Mouse (Mus musculus) CH12.LX (cell line): ENCODE data around the gene Ankib1. TPM values are rescaled to one million over a fixed set of nuclear protein-coding genes. Genes with fewer than 3 reads are reported as not detected.

Experiments used
- DNase-seq: peaks from one replicate; pipeline ENCODE4 v3.0.0-alpha.2; 2013; ENCODE audit errors: extremely low read depth
- H3K27ac ChIP-seq: 2 replicates; pipeline ENCODE4 v1.5.1; 2012; ENCODE audit warnings: low read depth, mild to moderate bottlenecking, control low read depth, moderate library complexity; ENCODE audit not compliant: insufficient read depth
- H3K27me3 ChIP-seq: replicated peaks from 2 replicates; pipeline ENCODE3; 2012; ENCODE audit warnings: inconsistent platforms
- H3K36me3 ChIP-seq, 2 experiments: replicated peaks in 1 of 2; 2 replicates each; pipeline versions ENCODE3 to v1.6.1; 2012; ENCODE audit warnings: inconsistent platforms in 1 of 2, low read length in 1 of 2, mild to moderate bottlenecking in 1 of 2, mixed read lengths in 1 of 2, moderate library complexity in 1 of 2; ENCODE audit not compliant: control insufficient read depth in 1 of 2, insufficient read depth in 1 of 2
- H3K4me1 ChIP-seq, 2 experiments: 2 replicates each; pipeline ENCODE4 v1.6.1; 2012; ENCODE audit warnings: inconsistent platforms in 1 of 2, moderate library complexity in 1 of 2; ENCODE audit not compliant: insufficient read depth in 2 of 2, control insufficient read depth in 1 of 2
- H3K4me2 ChIP-seq: 2 replicates; pipeline ENCODE4 v1.6.1; 2012; ENCODE audit warnings: low read depth, mild to moderate bottlenecking, control low read depth; ENCODE audit not compliant: poor library complexity, insufficient read depth, severe bottlenecking
- H3K4me3 ChIP-seq, 3 experiments: fragments of 150-350 bp in 1 of 3; sonication (generic) in 1 of 3; replicated peaks in 1 of 3; 2 replicates each; pipeline versions ENCODE3 to v1.5.1; 2011 to 2012; ENCODE audit warnings: low read depth in 2 of 3, low read length in 2 of 3, mild to moderate bottlenecking in 2 of 3, moderate library complexity in 2 of 3, control low read depth in 1 of 3, improper control_type of control experiment in 1 of 3, inconsistent platforms in 1 of 3, mixed read lengths in 1 of 3; ENCODE audit not compliant: poor library complexity in 1 of 3
- H3K79me2 ChIP-seq: replicated peaks from 2 replicates; pipeline ENCODE4 v1.6.1; 2012; ENCODE audit warnings: mild to moderate bottlenecking, moderate library complexity; ENCODE audit not compliant: control insufficient read depth, poor library complexity, insufficient read depth, severe bottlenecking; ENCODE audit errors: extremely low read depth
- H3K9ac ChIP-seq: 2 replicates; pipeline ENCODE4 v1.6.1; 2012; ENCODE audit warnings: low read depth, mild to moderate bottlenecking, control low read depth, moderate library complexity; ENCODE audit not compliant: insufficient read depth
- H3K9me3 ChIP-seq: replicated peaks from 2 replicates; pipeline ENCODE3; 2012; ENCODE audit warnings: low read length, inconsistent platforms, mixed read lengths
- CHD1 ChIP-seq: IDR thresholded peaks from 2 replicates; pipeline ENCODE4 v1.6.1; 2012; ENCODE audit warnings: low read depth, low read length, improper control_type of control experiment, inconsistent platforms
- CHD2 ChIP-seq: IDR thresholded peaks from 2 replicates; pipeline ENCODE4 v1.6.1; 2011; ENCODE audit warnings: low read length, improper control_type of control experiment
- CTCF ChIP-seq, 2 experiments: IDR thresholded peaks in 1 of 2; conservative IDR thresholded peaks in 1 of 2; 2 replicates each; pipeline ENCODE4 v1.5.1; 2011 to 2012; ENCODE audit warnings: low read depth in 2 of 2, low read length in 2 of 2, improper control_type of control experiment in 1 of 2, inconsistent platforms in 1 of 2, mild to moderate bottlenecking in 1 of 2, moderate library complexity in 1 of 2
- E2F4 ChIP-seq: IDR thresholded peaks from 2 replicates; pipeline ENCODE4 v1.6.1; 2011; ENCODE audit warnings: low read depth, low read length, improper control_type of control experiment; ENCODE audit not compliant: insufficient replicate concordance
- ELF1 ChIP-seq: IDR thresholded peaks from 2 replicates; pipeline ENCODE4 v1.6.1; 2014; ENCODE audit warnings: low read depth, mild to moderate bottlenecking, inconsistent platforms, low read length, improper control_type of control experiment
- EP300 ChIP-seq: IDR thresholded peaks from 2 replicates; pipeline ENCODE4 v1.6.1; 2011; ENCODE audit warnings: low read length, improper control_type of control experiment
- ETS1 ChIP-seq: conservative IDR thresholded peaks from 2 replicates; pipeline ENCODE4 v1.6.1; 2012; ENCODE audit warnings: low read depth, mild to moderate bottlenecking, inconsistent platforms, low read length, improper control_type of control experiment, moderate library complexity
- HCFC1 ChIP-seq: IDR thresholded peaks from 2 replicates; pipeline ENCODE4 v1.6.1; 2012; ENCODE audit warnings: low read depth, mild to moderate bottlenecking, inconsistent platforms, low read length, improper control_type of control experiment
- IRF4 ChIP-seq: IDR thresholded peaks from 2 replicates; pipeline ENCODE4 v1.6.1; 2014; ENCODE audit warnings: low read depth, mild to moderate bottlenecking, inconsistent platforms, low read length, improper control_type of control experiment
- MAZ ChIP-seq: IDR thresholded peaks from 2 replicates; pipeline ENCODE4 v1.6.1; 2012; ENCODE audit warnings: low read depth, mild to moderate bottlenecking, inconsistent platforms, low read length, improper control_type of control experiment, moderate library complexity
- MXI1 ChIP-seq: IDR thresholded peaks from 2 replicates; pipeline ENCODE4 v1.6.1; 2011; ENCODE audit warnings: mild to moderate bottlenecking, low read depth, low read length, improper control_type of control experiment
- NELFE ChIP-seq: IDR thresholded peaks from 2 replicates; pipeline ENCODE4 v1.6.1; 2011; ENCODE audit warnings: low read depth, low read length, improper control_type of control experiment
- POLR2A ChIP-seq: IDR thresholded peaks from 2 replicates; pipeline ENCODE4 v1.6.1; 2011; ENCODE audit warnings: low read depth, mild to moderate bottlenecking, improper control_type of control experiment, low read length
- RAD21 ChIP-seq: IDR thresholded peaks from 2 replicates; pipeline ENCODE4 v1.6.1; 2011; ENCODE audit warnings: low read depth, mild to moderate bottlenecking, low read length, improper control_type of control experiment, moderate library complexity
- RCOR1 ChIP-seq: conservative IDR thresholded peaks from 2 replicates; pipeline ENCODE4 v1.6.1; 2012; ENCODE audit warnings: low read depth, mild to moderate bottlenecking, inconsistent platforms, low read length, improper control_type of control experiment
- SIN3A ChIP-seq: IDR thresholded peaks from 2 replicates; pipeline ENCODE4 v1.6.1; 2012; ENCODE audit warnings: low read length, improper control_type of control experiment, inconsistent platforms
- SMC3 ChIP-seq: IDR thresholded peaks from 2 replicates; pipeline ENCODE4 v1.6.1; 2011; ENCODE audit warnings: low read depth, low read length, improper control_type of control experiment
- TBP ChIP-seq: conservative IDR thresholded peaks from 2 replicates; pipeline ENCODE4 v1.6.1; 2011; ENCODE audit warnings: low read depth, low read length, improper control_type of control experiment
- UBTF ChIP-seq: IDR thresholded peaks from 2 replicates; pipeline ENCODE4 v1.6.1; 2012; ENCODE audit warnings: low read depth, mild to moderate bottlenecking, inconsistent platforms, low read length, improper control_type of control experiment, moderate library complexity
- USF1 ChIP-seq: IDR thresholded peaks from 2 replicates; pipeline ENCODE4 v1.6.1; 2014; ENCODE audit warnings: low read depth, mild to moderate bottlenecking, inconsistent platforms, low read length, improper control_type of control experiment
- USF2 ChIP-seq: conservative IDR thresholded peaks from 2 replicates; pipeline ENCODE4 v1.6.1; 2011; ENCODE audit warnings: low read depth, low read length, improper control_type of control experiment
- ZKSCAN1 ChIP-seq: IDR thresholded peaks from 2 replicates; pipeline ENCODE4 v1.6.1; 2012; ENCODE audit warnings: low read depth, inconsistent platforms, low read length, improper control_type of control experiment, borderline replicate concordance
- ZMIZ1 ChIP-seq: IDR thresholded peaks from 2 replicates; pipeline ENCODE4 v1.6.1; 2012; ENCODE audit warnings: low read depth, mild to moderate bottlenecking, inconsistent platforms, low read length, improper control_type of control experiment
- ZNF384 ChIP-seq: IDR thresholded peaks from 2 replicates; pipeline ENCODE4 v1.6.1; 2012; ENCODE audit warnings: low read depth, low read length, improper control_type of control experiment, inconsistent platforms
- dilution Hi-C: fragments of 300-500 bp; cut with MboI; formaldehyde crosslinking; loops from 2 replicates; pipeline ENCODE4 v1.14.3; 2020; ENCODE audit warnings: low sequenced_read_pairs; ENCODE audit not compliant: extremely low pct_unique_long_range_greater_than_20kb, extremely low pct_ligation_motif_present
- in situ Hi-C: fragments of 300-500 bp; cut with MboI; formaldehyde crosslinking; loops from 3 replicates; pipeline ENCODE4 v1.14.3; 2019; ENCODE audit warnings: low sequenced_read_pairs, low pct_ligation_motif_present, low pct_unique_long_range_greater_than_20kb, mixed read lengths
- polyA plus RNA-seq: library from polyadenylated mRNA; unstranded; fragments of >175 nt; gene quantifications from 2 replicates; pipeline ENCODE4 v1.2.1, GENCODE M21; 2012; ENCODE audit warnings: low read depth; ENCODE audit not compliant: insufficient read length
- total RNA-seq, 2 experiments: library from RNA; depleted of rRNA; stranded (reverse); fragments of 300-350 nt in 1 of 2; fragments of >200 nt in 1 of 2; gene quantifications; 2 replicates each; pipeline ENCODE4 v1.2.3; 2012 to 2014

Ankib1 gene
- total and polyA plus RNA-seq, 3 experiments = 13.7 to 19.3 (median 16.6) TPM

GRCm38 (mm10) chr5:3646991-3647707 is 155.6 kb downstream of the Ankib1 start:
- H3K9ac ChIP-seq = peak overlapping the region; percentile 98
- TF ChIP-seq EP300 (no peak), MXI1 (peak; percentile 40; the same call in 1 of the 2 replicates), SMC3 (peak; percentile 55), UBTF (no peak; the same call in 1 of the 2 replicates), IRF4 (no peak; the same call in 1 of the 2 replicates), NELFE (no peak), CHD2 (peak; percentile 43; the same call in 1 of the 2 replicates), MAZ (peak; percentile 77), CHD1 (peak; percentile 61; the same call in 1 of the 2 replicates), CTCF (conservative IDR thresholded peaks at IDR 0.05 in 1 of 2, IDR thresholded peaks at IDR 0.05 in 1 of 2; ENCODE audit: low read depth in 2 of 2, low read length in 2 of 2) (peak in 1 of 2 experiments; percentile 81; a peak in 2 of 4 replicates), ELF1 (peak; percentile 59; the same call in 1 of the 2 replicates), E2F4 (peak; percentile 81; the same call in 1 of the 2 replicates), ZNF384 (no peak), RAD21 (peak; percentile 80), SIN3A (peak; percentile 39; the same call in 1 of the 2 replicates), RCOR1 (no peak)
- peaks cover 0 to 22% of the 10 kb centered on the region in 2 experiments; a peak in 2 of 4 replicates for H3K4me1 ChIP-seq
- peak overlapping the region; percentile 66 for H3K27ac ChIP-seq
- H3K4me2 ChIP-seq = peak overlapping the region; percentile 95; the same call in 1 of the 2 replicates
- dilution Hi-C loops = no loop called here
- H3K79me2 ChIP-seq = peaks cover 17% of the 10 kb centered on the region
- in situ Hi-C loops = loop anchor here (10.0 to 25.0 kb wide), 2 partner anchors 158 to 540 kb away; partner anchors contain the start of genes Ankib1, Krit1 and Mterf1b
- no peaks in the 10 kb centered on the region for H3K27me3 ChIP-seq
- no peaks in the 10 kb centered on the region for H3K9me3 ChIP-seq
- DNase-seq = peak; percentile 72
- H3K36me3 ChIP-seq = peaks cover 16 to 32% of the 10 kb centered on the region in 2 experiments
- peak overlapping the region; percentile 79 to 100 (median 85) for H3K4me3 ChIP-seq

GRCm38 (mm10) chr5:3646539-3646938 is 156.2 kb downstream of the Ankib1 start:
- H3K36me3 ChIP-seq = peaks cover 22 to 38% of the 10 kb centered on the region in 2 experiments
- peaks cover 0 to 22% of the 10 kb centered on the region in 2 experiments; a peak in 2 of 4 replicates for H3K4me1 ChIP-seq
- TF ChIP-seq POLR2A = no peak
- no peak for TF ChIP-seq RAD21
- TF ChIP-seq TBP = no peak
- TF ChIP-seq HCFC1 = no peak
- no peak for TF ChIP-seq ZKSCAN1
- TF ChIP-seq CHD1 = no peak
- no peak for TF ChIP-seq USF2
- TF ChIP-seq CHD2 = no peak
- TF ChIP-seq CTCF (conservative IDR thresholded peaks at IDR 0.05 in 1 of 2, IDR thresholded peaks at IDR 0.05 in 1 of 2; ENCODE audit: low read depth in 2 of 2, low read length in 2 of 2) = no peak
- TF ChIP-seq E2F4 = no peak
- no peak for TF ChIP-seq SMC3
- no peak for TF ChIP-seq USF1
- no peak for TF ChIP-seq UBTF
- TF ChIP-seq ETS1 = no peak
- no peak for TF ChIP-seq IRF4
- TF ChIP-seq ZMIZ1 = no peak
- TF ChIP-seq NELFE = no peak
- H3K27me3 ChIP-seq = no peaks in the 10 kb centered on the region
- peak overlapping the region; percentile 98 for H3K9ac ChIP-seq
- H3K79me2 ChIP-seq = peaks cover 17% of the 10 kb centered on the region
- H3K27ac ChIP-seq = no peak overlapping the region
- in situ Hi-C loops (loop anchor here (10.0 to 25.0 kb wide), 2 partner anchors 158 to 541 kb away; partner anchors contain the start of genes Ankib1, Krit1 and Mterf1b), dilution Hi-C loops (no loop called here)
- no peaks in the 10 kb centered on the region for H3K9me3 ChIP-seq
- peak overlapping the region; percentile 95 for H3K4me2 ChIP-seq
- peak overlapping the region; percentile 60 to 85 (median 79) for H3K4me3 ChIP-seq
- DNase-seq = no peak
